Mouse (Mus musculus): ENCODE results near the gene Cd38. TPM values are rescaled to one million over a fixed set of nuclear protein-coding genes. Genes with fewer than 3 reads are reported as not detected.

Cd38 gene
- polyA plus RNA-seq, 1 experiment, result 4.9 TPM

GRCm38 (mm10) chr5:43837372-43837771 is 31.0 kb upstream of the Cd38 start:
- TF ChIP-seq CTCF (IDR thresholded peaks at IDR 0.05; ENCODE audit: extremely low read depth, insufficient read depth, low read length) (peak; percentile 57), POLR2A (IDR thresholded peaks at IDR 0.05; ENCODE audit: extremely low read depth, insufficient read depth, low read length) (no peak)
- Histone ChIP-seq H3K4me1 (ENCODE audit: control insufficient read depth, insufficient read depth, low read length) (no peaks in the 10 kb centered on the region), H3K4me3 (ENCODE audit: insufficient read depth, low read length) (no peak overlapping the region), H3K27ac (ENCODE audit: insufficient read depth, low read length) (no peak overlapping the region)

GRCm38 (mm10) chr5:43841144-43842010 is 27.0 kb upstream of the Cd38 start:
- TF ChIP-seq CTCF (IDR thresholded peaks at IDR 0.05; ENCODE audit: extremely low read depth, insufficient read depth, low read length), result peak; percentile 69; the same call in 1 of the 2 replicates
- TF ChIP-seq POLR2A (IDR thresholded peaks at IDR 0.05; ENCODE audit: extremely low read depth, insufficient read depth, low read length), result no peak
- peak overlapping the region; percentile 34 for H3K4me3 ChIP-seq (ENCODE audit: insufficient read depth, low read length)
- H3K27ac ChIP-seq (ENCODE audit: insufficient read depth, low read length), result no peak overlapping the region
- no peaks in the 10 kb centered on the region for H3K4me1 ChIP-seq (ENCODE audit: control insufficient read depth, insufficient read depth, low read length)

- H3K4me3 ChIP-seq (ENCODE audit: insufficient read depth, low read length), result peak overlapping the region; percentile 34; the same call in 1 of the 2 replicates
- no peaks in the 10 kb centered on the region for H3K4me1 ChIP-seq (ENCODE audit: control insufficient read depth, insufficient read depth, low read length)
- no peak overlapping the region for H3K27ac ChIP-seq (ENCODE audit: insufficient read depth, low read length)
- no peak for TF ChIP-seq CTCF (IDR thresholded peaks at IDR 0.05; ENCODE audit: extremely low read depth, insufficient read depth, low read length)
- no peak for TF ChIP-seq POLR2A (IDR thresholded peaks at IDR 0.05; ENCODE audit: extremely low read depth, insufficient read depth, low read length)
These were observed 26.4 kb upstream of the Cd38 start for GRCm38 (mm10) chr5:43842011-43842285.

- Histone ChIP-seq H3K27ac (ENCODE audit: insufficient read depth, low read length) (no peak overlapping the region), H3K4me3 (ENCODE audit: insufficient read depth, low read length) (no peak overlapping the region), H3K4me1 (ENCODE audit: control insufficient read depth, insufficient read depth, low read length) (no peaks in the 10 kb centered on the region)
- TF ChIP-seq POLR2A (IDR thresholded peaks at IDR 0.05; ENCODE audit: extremely low read depth, insufficient read depth, low read length) (no peak), CTCF (IDR thresholded peaks at IDR 0.05; ENCODE audit: extremely low read depth, insufficient read depth, low read length) (no peak)
These were observed 25.7 kb upstream of the Cd38 start for GRCm38 (mm10) chr5:43842576-43843155.

GRCm38 (mm10) chr5:43845083-43845482 is 23.3 kb upstream of the Cd38 start:
- H3K4me3 ChIP-seq (ENCODE audit: insufficient read depth, low read length), result no peak overlapping the region
- H3K4me1 ChIP-seq (ENCODE audit: control insufficient read depth, insufficient read depth, low read length), result no peaks in the 10 kb centered on the region
- TF ChIP-seq POLR2A (IDR thresholded peaks at IDR 0.05; ENCODE audit: extremely low read depth, insufficient read depth, low read length), result no peak
- H3K27ac ChIP-seq (ENCODE audit: insufficient read depth, low read length), result no peak overlapping the region

GRCm38 (mm10) chr5:43845646-43846045 is 22.7 kb upstream of the Cd38 start:
- Histone ChIP-seq H3K4me1 (ENCODE audit: control insufficient read depth, insufficient read depth, low read length) (no peaks in the 10 kb centered on the region), H3K4me3 (ENCODE audit: insufficient read depth, low read length) (no peak overlapping the region), H3K27ac (ENCODE audit: insufficient read depth, low read length) (no peak overlapping the region)
- TF ChIP-seq CTCF (IDR thresholded peaks at IDR 0.05; ENCODE audit: extremely low read depth, insufficient read depth, low read length) (no peak), POLR2A (IDR thresholded peaks at IDR 0.05; ENCODE audit: extremely low read depth, insufficient read depth, low read length) (no peak)

GRCm38 (mm10) chr5:43846227-43846626 is 22.1 kb upstream of the Cd38 start:
- Histone ChIP-seq H3K4me3 (ENCODE audit: insufficient read depth, low read length) (no peak overlapping the region), H3K27ac (ENCODE audit: insufficient read depth, low read length) (no peak overlapping the region), H3K4me1 (ENCODE audit: control insufficient read depth, insufficient read depth, low read length) (no peaks in the 10 kb centered on the region)
- TF ChIP-seq CTCF (IDR thresholded peaks at IDR 0.05; ENCODE audit: extremely low read depth, insufficient read depth, low read length) (no peak), POLR2A (IDR thresholded peaks at IDR 0.05; ENCODE audit: extremely low read depth, insufficient read depth, low read length) (no peak)

- Histone ChIP-seq H3K4me1 (ENCODE audit: control insufficient read depth, insufficient read depth, low read length) (no peaks in the 10 kb centered on the region), H3K4me3 (ENCODE audit: insufficient read depth, low read length) (no peak overlapping the region), H3K27ac (ENCODE audit: insufficient read depth, low read length) (no peak overlapping the region)
- no peak for TF ChIP-seq POLR2A (IDR thresholded peaks at IDR 0.05; ENCODE audit: extremely low read depth, insufficient read depth, low read length)
- no peak for TF ChIP-seq CTCF (IDR thresholded peaks at IDR 0.05; ENCODE audit: extremely low read depth, insufficient read depth, low read length)
These were observed 20.8 kb upstream of the Cd38 start for GRCm38 (mm10) chr5:43847555-43847954.

GRCm38 (mm10) chr5:43848275-43848674 is 20.1 kb upstream of the Cd38 start:
- Histone ChIP-seq H3K4me3 (ENCODE audit: insufficient read depth, low read length) (no peak overlapping the region), H3K4me1 (ENCODE audit: control insufficient read depth, insufficient read depth, low read length) (no peaks in the 10 kb centered on the region), H3K27ac (ENCODE audit: insufficient read depth, low read length) (no peak overlapping the region)
- TF ChIP-seq CTCF (IDR thresholded peaks at IDR 0.05; ENCODE audit: extremely low read depth, insufficient read depth, low read length) (no peak), POLR2A (IDR thresholded peaks at IDR 0.05; ENCODE audit: extremely low read depth, insufficient read depth, low read length) (no peak)
